Mouse (Mus musculus) layer of hippocampus, postnatal 36 days (tissue): ENCODE results near the gene Crip3. TPM values are rescaled to one million over a fixed set of nuclear protein-coding genes. Genes with fewer than 3 reads are reported as not detected.

ENCODE experiments used
- DNase-seq, 2 experiments: peaks; one replicate each; pipeline ENCODE4 v3.0.0; 2022
- total RNA-seq, 2 experiments: library from RNA; stranded (reverse); gene quantifications; 2 replicates each; pipeline ENCODE4 v1.2.3; 2021

The Crip3 gene
- total RNA-seq: 1 to 10 TPM; 8.1 to 8.4 TPM

DNA sequence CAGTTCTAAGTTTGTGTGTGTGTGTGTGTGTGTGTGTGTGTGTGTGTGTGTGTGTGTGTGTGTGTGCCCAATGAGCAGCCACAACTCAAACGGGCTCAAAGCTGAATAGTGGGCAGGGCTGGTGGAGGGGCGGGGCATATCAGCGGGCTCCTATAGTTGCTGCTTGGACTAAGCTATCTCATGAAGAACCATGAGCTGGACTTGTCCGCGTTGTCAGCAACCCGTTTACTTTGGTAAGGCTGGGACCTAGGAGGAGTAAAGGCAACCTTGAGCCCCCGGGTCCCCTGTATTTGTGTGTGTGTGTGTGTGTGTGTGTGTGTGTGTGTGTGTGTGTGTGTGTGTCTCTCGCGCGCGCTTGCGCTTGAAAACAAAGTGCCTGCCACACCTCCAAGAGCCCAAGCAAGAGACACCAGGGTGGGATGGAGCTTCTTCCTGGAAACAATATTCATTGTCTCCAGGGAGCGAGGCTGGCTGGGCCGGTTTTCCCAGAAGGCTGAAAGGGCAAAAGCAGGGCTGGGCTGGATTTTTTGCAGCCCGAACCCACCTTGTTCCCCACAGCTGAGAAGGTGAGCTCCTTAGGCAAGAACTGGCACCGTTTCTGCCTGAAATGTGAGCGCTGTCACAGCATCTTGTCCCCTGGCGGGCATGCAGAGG, at the start of gene Crip3:
TSS of gene Crip3 (plus strand) at position 166 of the 654 bp plus-strand sequence.
- peak in 1 of 2 experiments; percentile 2 for DNase-seq

DNA sequence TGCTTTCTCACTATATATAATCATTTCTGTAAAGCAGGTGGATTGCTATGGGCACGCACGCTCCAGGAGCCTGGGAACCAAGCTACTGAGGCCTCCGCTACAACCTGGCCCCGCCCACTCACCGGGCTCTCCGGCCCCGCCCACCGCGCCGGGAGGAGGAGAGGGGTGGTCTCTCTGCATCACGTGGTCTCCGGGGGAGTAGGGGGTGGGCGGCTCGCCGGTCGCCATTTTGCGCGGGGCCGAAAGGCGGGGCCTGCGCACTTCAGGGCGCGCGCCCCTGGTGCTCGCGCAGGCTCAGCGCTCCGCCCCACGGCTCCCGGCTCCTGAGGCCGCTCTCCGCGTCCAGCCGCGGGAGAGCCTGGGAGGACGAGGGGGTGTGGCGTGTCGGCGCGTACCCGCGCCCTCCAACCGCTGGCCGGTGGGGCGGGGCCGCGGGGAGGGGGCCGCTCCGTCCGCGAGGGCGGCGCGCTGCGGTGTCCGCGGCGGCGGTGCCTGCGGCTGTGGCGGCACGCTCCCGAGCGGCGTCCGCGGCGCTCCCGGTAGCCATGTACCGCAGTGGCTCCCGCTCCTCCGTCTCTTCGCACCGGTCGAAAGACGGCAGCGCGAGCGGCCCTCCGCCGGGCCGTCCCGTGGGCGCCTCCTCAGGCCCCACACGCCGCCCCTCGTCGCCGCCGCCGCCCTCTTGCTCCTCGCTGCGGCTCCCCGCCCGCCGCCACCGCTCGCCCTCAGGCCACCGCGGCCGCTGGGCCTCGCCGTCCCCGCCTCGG, 45.2 kb upstream of the Crip3 start, which contains the start of gene Zfp318:
TSS of gene Zfp318 (plus strand) at position 438 of the 767 bp plus-strand sequence.
- DNase-seq: peak; percentile 98 to 99

DNA sequence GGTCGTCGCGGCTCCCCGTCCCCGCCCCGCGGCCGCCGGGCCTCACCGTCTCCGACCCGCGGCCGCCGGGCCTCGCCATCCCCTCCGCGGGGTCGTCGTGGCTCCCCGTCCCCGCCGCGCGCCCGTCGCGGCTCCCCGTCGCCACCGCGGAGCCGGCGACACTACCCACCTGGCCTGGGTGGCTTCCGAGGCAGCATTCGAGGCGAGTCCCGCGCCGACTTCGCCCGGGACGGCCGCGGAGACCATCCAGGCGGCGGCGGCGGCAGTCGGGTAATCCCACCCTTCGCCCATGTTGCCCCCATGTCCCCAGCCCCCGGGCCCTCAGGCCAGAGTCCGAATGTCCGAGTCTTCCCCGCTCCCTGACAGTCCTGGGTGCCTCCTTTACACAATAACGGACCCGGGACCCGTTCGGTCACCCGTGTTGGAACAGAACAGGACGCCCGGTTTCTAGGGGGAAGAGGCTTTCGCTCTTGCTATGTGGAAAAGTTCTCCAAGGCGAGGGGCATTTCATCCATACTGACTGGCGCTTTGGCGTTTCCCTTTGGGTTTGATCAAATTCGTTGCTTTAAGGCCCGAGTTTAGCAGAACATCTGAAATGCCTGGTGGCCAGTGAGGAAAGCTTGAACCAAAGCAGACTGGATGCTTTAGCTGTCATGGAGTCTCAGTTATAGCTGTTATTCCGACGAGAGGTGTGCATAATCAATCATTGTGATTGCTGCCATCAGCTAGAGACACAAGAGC, 44.5 kb upstream of the Crip3 start:
- DNase-seq: peak; percentile 19 to 32

DNA sequence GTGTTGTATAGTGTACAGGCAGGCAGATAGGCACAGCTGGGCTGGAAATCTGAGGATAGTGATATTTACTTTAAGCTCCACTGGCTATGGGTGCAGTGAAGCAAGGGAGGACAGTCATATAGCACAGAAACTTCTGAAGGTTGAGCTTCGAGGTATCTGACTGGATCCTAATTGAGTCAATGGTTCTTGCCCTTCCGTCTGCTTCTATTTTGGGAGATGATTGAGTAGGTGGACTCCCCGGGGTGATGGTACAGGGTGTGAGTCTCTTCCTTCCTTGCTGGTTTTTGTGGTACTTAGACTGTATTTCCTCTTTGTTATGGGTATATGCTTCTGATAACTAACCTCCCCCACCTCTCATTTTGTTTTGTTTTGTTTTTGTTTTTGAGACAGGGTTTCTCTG, 40.5 kb upstream of the Crip3 start:
- DNase-seq: no peak

DNA sequence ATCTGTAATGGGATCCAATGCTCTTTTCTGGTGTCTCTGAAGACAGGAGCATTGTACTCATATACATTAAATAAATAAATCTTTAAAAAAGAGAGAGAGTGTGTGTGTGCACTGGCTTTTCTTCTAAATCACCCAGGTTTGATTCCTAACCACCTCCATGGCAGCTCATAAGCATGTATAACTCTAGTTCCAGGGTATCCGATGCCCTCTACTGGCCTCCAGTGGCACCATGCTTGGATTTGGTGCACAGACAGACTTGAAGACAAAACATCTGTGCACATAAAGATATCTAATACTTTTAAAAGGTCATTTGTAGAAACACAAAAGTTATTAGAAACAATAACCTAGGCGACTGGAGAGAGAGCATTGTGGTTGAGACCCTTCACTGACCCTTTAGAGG, 35.7 kb upstream of the Crip3 start:
- DNase-seq: peak in 1 of 2 experiments; percentile 11

DNA sequence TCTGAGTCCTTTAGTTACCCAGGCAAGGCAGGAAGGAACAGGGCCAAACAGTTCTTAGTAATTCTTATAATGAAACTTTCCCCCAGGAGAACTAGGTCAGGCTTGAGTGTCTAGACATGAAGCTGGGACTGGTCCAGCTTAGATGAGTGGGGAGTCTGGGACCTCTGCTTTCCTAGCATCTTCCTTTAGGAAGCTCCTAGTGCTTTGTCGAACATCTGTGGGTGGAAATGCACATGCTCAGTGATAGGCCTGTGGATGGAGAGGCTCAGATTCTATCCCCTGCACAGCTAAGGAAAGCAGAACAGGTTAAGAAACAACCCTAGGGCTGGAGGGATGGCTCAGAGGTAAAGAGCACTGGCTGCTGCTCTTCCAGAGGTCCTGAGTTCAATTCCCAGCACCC, 34.1 kb upstream of the Crip3 start:
- no peak for DNase-seq

DNA sequence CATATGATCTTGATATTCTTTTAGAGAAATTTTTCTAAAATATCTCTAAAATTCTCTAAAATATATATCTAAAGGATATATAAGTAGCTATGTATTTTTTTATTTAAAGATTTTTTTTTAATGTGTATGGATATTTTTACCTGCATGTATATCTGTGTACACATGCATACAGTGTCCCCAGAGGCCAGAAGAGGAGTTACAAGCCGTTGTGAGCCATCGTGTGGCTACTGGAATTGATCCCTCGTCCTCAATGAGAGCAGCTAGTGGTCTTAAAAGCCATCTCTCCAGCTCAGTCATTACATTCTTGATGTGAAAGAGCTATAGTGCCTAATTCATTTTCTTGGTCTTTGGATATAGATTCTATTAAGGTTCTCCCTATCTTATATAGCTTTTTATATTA, 20.2 kb upstream of the Crip3 start:
- no peak for DNase-seq

DNA sequence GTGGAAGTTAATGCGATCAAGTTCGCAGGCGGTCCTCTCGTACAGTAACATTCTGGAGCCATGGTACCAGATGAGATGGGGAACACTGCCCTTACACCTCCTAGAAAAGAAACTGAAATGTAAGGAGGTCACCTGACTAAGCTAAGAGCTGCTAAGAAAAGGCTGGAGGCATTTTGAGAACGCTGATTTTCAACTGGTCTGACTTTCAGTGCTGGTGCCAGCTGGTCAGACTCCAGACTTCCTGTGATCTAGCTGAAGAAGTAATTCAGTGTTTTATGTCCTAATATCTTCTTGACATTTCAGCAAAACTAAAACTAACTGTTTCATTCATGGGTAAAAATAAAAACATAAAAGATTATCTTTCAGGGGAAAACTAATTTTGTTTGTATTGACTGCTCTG, 10.1 kb upstream of the Crip3 start:
- no peak for DNase-seq

DNA sequence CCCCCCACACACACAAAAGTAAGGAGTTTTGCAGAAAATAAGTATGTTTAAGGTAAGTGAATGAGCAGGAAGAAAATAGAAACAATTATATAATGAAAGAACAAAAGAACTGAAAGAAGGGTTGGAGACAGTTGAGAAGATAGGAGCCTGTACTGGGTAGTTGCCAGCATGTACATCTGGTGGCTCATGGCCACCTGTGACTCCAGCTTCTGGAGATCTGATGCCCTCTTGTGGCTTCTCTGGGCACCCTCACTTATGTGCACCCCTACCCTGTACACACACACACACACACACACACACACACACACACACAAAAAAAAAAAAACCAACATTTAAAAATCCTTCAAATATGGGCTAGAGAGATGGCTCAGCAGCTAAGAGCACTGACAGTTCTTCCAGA, 9.0 kb upstream of the Crip3 start:
- no peak for DNase-seq

DNA sequence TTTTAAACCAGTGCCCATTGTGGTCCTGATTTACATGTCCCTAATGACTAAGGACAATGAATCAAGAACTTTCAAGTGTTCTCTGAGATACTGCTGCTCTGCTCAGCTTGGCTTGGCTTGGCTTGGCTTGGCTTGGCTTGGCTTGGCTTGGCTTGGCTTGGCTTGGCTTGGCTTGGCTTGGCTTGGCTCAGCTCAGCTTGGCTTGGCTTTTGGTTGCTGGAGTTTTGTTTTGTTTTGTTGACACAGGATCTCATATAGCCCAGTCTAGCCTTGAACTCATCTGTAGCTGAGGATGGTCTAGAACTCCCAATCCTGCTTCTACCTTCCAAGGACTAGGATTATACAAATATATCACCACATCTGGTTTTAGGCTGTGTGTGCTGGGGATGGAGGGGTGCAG, 2.2 kb upstream of the Crip3 start:
- DNase-seq: peak in 1 of 2 experiments; percentile 11

DNA sequence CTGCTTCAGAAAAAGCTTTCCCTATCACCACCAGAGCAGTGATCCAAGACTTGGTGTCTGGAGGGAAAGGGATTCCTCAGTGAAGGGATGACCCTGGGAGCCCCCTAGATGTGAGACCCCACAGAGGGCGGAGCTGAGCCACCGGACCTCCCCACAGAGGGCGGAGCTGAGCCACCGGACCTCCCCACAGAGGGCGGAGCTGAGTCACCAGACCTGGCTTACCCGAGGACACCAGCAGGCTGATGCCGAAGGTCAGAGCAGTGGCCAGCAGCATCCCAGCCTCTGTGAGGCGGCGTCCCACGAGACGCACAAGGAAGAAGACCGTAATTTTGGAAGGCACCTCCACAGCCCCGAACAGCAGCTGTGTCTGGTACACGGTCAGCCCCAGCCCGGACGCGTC, 4.9 kb downstream of the Crip3 start:
- peak in 1 of 2 experiments; percentile 12 for DNase-seq

DNA sequence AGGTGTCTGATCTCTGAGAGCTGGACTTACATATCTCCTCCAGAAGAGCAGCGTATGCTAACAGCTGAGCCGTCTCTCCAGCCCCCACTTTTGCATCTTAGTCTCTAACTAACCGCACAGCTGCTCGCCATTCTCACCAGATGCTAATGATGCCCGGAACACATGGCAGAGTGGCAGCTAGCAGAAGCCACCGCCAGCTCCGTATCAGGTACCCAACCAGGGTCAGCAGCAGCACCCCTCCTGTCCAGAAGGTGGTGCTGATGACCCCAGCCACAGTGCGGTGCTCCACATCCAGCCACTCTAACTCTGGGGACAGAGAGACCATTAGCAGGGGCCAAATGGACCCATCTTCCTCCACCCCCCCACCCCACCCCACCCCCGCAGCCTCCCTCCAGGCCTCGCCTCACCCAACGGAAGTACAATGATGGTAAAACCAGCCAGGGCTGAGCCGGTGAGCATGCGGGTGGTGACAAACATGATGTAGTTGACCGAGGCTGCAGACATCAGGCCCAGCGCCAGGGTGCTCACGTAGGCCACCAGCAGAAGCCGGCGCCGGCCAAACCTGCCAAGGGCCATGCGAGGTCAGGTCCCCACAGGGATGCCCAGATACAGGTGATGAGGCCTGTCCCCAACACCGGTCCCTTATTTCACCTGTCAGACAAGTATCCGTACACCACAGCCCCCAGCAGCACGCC, 8.1 kb downstream of the Crip3 start:
- DNase-seq: peak in 1 of 2 experiments; percentile 9

DNA sequence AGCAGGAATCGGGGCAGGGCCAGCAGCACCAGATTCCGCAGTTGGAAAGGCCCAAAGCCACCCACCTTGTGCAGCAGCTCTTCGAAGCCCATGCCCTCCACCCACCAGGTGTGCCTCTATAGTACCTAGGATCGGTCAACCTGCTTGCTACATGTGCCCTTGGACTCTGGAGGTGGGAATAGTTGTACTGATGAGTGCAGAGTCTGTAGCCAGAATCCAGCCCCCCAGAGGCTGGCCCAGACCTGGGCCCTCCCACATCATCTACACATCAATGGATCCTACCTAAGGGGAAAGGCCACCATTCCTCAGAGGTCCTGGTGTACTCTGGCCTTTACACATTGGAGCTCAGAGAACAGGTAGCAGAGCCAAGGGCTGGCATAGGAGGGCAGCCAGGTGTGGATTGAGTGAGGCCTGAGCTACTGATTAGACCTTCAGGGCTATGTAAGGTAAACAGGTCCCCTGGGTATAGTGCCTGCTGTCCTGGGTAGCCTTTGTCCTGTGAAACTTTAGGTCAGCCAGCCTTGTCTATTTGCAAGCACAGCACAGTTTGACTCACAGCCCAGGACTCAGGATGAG, 9.7 kb downstream of the Crip3 start, which contains the start of gene Slc22a7:
TSS of gene Slc22a7 (minus strand) at position 160 of the 576 bp plus-strand sequence.
- no peak for DNase-seq

DNA sequence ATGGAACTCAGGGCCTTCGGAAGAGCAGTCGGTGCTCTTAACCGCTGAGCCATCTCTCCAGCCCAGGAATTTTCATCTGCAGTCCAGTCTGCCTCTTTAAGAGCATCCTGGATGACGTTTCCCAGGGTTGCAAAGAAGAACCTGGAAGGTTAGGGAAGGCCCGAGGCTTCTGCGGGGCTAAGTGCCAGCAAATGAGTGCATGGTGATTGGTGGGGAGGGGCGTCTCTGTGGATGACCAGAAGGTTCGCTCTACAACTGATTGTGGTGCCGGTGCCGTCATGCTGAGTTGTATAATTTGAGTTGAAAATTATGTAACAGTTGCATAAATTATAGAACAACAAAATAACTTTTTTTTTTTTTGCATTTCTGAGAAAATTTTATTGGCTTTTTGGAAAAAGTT, 10.4 kb downstream of the Crip3 start:
- no peak for DNase-seq

DNA sequence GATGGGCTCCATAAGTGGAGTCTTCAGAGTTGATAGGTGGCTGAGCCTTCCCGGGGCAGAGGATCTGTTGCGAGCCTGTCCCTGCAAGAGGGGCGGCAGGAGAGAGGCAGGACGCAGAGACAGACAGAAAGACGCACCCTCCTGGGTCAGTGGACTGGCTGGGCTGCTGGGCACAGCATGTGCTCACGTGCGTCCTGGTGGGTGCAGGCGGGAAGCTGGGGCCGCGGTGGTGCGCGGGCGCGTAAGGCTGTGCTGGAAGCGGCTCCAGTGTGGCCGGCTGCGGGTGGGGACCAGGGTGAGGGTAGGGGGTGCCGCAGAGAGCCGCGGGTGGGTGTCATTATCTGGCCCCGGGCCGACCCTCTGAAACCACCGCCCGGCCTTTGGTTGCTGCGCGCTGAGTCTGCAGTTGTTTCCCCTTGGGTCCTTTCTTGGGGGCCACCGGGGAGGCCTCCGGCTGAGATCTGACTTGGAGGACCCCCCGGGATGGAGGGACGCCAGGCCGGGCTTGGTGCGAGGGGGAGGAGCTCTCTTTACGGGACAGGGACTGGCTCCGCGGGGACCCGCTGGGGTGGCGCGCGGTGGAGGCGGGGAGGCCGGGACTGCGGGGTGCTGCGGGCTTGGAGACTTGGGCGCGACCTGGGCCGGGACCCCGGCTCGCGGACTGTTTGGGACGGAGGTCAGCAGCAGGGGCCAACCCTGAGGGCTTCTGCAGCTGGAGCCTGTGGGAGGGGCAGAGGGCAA, 16.3 kb downstream of the Crip3 start:
- DNase-seq: no peak

DNA sequence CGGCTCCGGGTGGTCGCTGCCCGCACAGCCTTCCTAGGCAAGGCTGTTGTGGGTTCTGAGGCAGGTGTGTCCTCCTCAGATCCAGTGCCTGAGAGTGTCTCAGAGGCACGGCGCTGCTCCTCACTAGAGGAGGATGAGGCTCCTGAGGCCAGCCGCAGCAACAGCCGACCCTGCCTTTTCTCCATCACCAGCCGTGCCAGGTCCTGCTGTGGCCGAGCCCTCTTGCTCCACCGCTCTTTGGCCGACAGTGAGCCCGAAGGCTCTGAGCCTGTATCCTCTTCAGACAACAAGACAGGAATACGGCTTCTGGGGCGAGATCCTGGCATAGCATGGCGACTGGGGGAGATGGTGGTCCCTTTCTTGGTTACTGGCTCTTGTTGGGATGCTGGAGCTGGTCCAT, 17.5 kb downstream of the Crip3 start:
- no peak for DNase-seq

DNA sequence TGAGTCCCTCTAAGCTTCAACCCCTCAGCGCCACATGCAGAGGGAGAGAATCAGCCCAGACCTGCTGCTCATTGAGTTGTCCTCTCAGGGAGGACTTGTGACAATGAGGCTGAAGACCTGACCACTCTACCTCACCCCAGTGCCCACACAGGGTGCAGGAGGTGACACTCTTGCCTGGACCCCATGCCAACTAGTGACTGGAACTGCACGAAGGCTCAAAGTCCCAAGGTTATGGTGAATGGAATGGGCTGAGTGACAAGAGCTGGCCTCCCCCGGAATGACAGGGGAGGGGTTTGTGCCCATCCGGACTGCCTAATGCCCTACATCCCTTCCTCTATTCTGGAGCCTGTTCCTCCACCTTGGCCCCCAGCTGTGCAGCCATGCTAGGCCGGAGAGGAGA, 24.0 kb downstream of the Crip3 start:
- DNase-seq: no peak

DNA sequence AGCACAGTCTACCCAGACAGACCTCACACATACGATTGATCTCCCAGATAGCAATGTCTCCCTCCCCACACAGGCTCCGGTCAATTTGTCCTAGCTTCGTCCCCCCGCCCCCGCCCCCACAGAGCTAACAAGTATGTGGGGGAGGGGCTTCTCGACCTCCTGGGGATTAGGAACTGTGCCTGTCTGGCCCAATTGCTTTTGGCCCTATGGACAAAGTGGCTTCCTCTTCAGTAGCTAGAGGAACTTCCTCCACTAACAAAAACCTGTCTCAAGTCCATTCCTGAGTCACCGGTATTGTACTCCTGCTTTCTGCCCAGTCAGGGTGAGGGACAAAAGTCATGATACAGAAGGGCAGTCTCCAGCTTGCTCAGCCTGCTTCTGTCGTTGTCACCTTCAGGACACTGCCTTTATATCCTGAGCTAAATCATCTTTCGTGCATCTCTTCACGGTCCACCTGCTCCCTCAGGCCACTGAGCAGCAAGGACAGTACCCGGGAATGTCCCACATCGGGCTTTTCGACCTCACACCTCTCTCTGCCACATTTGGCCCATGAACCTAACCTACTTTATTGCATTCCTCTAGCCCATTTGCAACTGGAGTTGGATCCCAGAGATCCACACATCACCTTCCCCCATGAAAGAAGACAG, 24.7 kb downstream of the Crip3 start:
- DNase-seq: no peak

DNA sequence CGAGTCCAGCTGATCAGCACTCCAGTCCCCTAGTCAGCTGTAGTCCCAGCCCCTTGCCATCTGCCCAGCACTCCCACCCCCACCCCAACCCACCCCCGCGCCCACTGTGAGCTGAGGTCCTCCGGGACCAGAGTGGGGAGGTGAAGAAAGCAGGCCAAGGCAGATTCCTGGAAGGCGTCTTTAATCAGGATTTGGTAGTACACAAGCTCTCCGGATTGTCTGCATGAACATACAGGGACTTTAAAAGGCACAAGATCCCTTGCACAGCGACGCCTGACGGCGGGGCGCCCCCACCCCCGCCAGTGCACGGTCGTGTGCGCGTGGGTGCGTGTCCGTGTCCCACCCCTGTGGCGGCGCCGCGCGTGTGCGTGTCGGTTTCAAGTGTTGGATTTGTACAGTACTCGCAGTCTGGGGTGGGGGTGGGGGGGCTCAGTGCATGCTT, 25.3 kb downstream of the Crip3 start:
- DNase-seq: no peak

DNA sequence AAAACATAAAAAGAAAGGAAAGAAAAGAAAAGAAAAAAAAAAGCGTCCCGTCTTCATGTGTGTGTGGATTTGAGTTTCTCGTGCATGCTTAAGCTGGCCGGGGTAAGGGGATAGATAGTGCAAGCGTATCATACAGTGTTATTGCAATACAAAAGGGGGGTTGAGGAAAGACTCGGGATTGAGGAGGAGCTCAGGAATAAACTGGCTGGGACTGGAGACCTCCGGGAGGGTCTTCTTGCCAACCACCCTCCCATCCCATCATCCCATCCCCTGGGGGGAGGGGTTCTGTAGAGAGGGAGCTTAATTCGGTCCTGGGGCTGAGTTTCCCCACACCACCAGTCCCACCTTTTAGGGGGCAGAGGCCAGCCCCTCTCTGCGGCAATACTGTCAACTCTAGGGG, 25.8 kb downstream of the Crip3 start:
- no peak for DNase-seq
